Mouse (Mus musculus): ENCODE measurements around the gene Pdzrn4. TPM values are rescaled to one million over a fixed set of nuclear protein-coding genes. Genes with fewer than 3 reads are reported as not detected.
A peak's percentile ranks its signal among the peaks of the same experiment; 100 is the strongest.

The Pdzrn4 gene
- polyA plus RNA-seq, 1 experiment from 2014 or later = 14.4 TPM

GRCm38 (mm10) chr15:92678377-92678776, 281.7 kb downstream of the Pdzrn4 start:
- 78% methylated on average over 6 of the region's 6 CpGs for WGBS
- H3K9me3 ChIP-seq (ENCODE audit: control insufficient read depth, low read length) = no peaks in the 10 kb centered on the region

GRCm38 (mm10) chr15:92679541-92679940, 282.9 kb downstream of the Pdzrn4 start:
- WGBS = 95% methylated on average over 6 of the region's 6 CpGs

More at GRCm38 (mm10) chr15:92678377-92678776, 281.7 kb downstream of the Pdzrn4 start:
- ATAC-seq (ENCODE audit: insufficient read depth, low FRiP score, low TSS enrichment) (no peak), DNase-seq (ENCODE audit: low spot score) (no peak)
- H3K4me2 ChIP-seq (ENCODE audit: low read depth) = no peak overlapping the region
- no peak overlapping the region for H3K27ac ChIP-seq (ENCODE audit: low read depth, low read length)
- no peaks in the 10 kb centered on the region for H3K4me1 ChIP-seq (ENCODE audit: control insufficient read depth, insufficient read depth, low read length)
- no peaks in the 10 kb centered on the region for H3K36me3 ChIP-seq (ENCODE audit: control insufficient read depth, insufficient read depth, low read length)
- H3K27me3 ChIP-seq (ENCODE audit: control insufficient read depth, insufficient read depth, low read length) = no peaks in the 10 kb centered on the region
- no peak overlapping the region for H3K4me3 ChIP-seq (ENCODE audit: low read depth, low read length)
- no peak overlapping the region for H3K9ac ChIP-seq (ENCODE audit: low read length)

GRCm38 (mm10) chr15:92696276-92696956, 299.7 kb downstream of the Pdzrn4 start:
- DNase-seq (ENCODE audit: low spot score) = no peak

More at GRCm38 (mm10) chr15:92679541-92679940, 282.9 kb downstream of the Pdzrn4 start:
- no peak overlapping the region for H3K4me2 ChIP-seq (ENCODE audit: low read depth)
- no peak overlapping the region for H3K4me3 ChIP-seq (ENCODE audit: low read depth, low read length)
- ATAC-seq (ENCODE audit: insufficient read depth, low FRiP score, low TSS enrichment) (no peak), DNase-seq (ENCODE audit: low spot score) (no peak)
- no peaks in the 10 kb centered on the region for H3K9me3 ChIP-seq (ENCODE audit: control insufficient read depth, low read length)
- H3K9ac ChIP-seq (ENCODE audit: low read length) = no peak overlapping the region
- no peak overlapping the region for H3K27ac ChIP-seq (ENCODE audit: low read depth, low read length)
- no peaks in the 10 kb centered on the region for H3K27me3 ChIP-seq (ENCODE audit: control insufficient read depth, insufficient read depth, low read length)
- no peaks in the 10 kb centered on the region for H3K36me3 ChIP-seq (ENCODE audit: control insufficient read depth, insufficient read depth, low read length)
- no peaks in the 10 kb centered on the region for H3K4me1 ChIP-seq (ENCODE audit: control insufficient read depth, insufficient read depth, low read length)

GRCm38 (mm10) chr15:92704146-92704545, 307.5 kb downstream of the Pdzrn4 start:
- Histone ChIP-seq H3K4me2 (ENCODE audit: low read depth) (no peak overlapping the region), H3K36me3 (ENCODE audit: control insufficient read depth, insufficient read depth, low read length) (no peaks in the 10 kb centered on the region), H3K4me1 (ENCODE audit: control insufficient read depth, insufficient read depth, low read length) (no peaks in the 10 kb centered on the region), H3K4me3 (ENCODE audit: low read depth, low read length) (no peak overlapping the region), H3K9me3 (ENCODE audit: control insufficient read depth, low read length) (no peaks in the 10 kb centered on the region), H3K27me3 (ENCODE audit: control insufficient read depth, insufficient read depth, low read length) (no peaks in the 10 kb centered on the region), H3K9ac (ENCODE audit: low read length) (no peak overlapping the region), H3K27ac (ENCODE audit: low read depth, low read length) (no peak overlapping the region)
- DNase-seq (ENCODE audit: low spot score) (no peak), ATAC-seq (ENCODE audit: insufficient read depth, low FRiP score, low TSS enrichment) (no peak)
- 85% methylated on average over 8 of the region's 8 CpGs for WGBS

More at GRCm38 (mm10) chr15:92696276-92696956, 299.7 kb downstream of the Pdzrn4 start:
- WGBS = 35% methylated on average over 10 of the region's 10 CpGs
- no peak overlapping the region for H3K9ac ChIP-seq (ENCODE audit: low read length)
- no peaks in the 10 kb centered on the region for H3K27me3 ChIP-seq (ENCODE audit: control insufficient read depth, insufficient read depth, low read length)
- peaks cover 2% of the 10 kb centered on the region; the same call in 1 of the 2 replicates for H3K4me1 ChIP-seq (ENCODE audit: control insufficient read depth, insufficient read depth, low read length)
- H3K36me3 ChIP-seq (ENCODE audit: control insufficient read depth, insufficient read depth, low read length) = no peaks in the 10 kb centered on the region
- no peak overlapping the region for H3K4me3 ChIP-seq (ENCODE audit: low read depth, low read length)
- no peaks in the 10 kb centered on the region for H3K9me3 ChIP-seq (ENCODE audit: control insufficient read depth, low read length)
- no peak for ATAC-seq (ENCODE audit: insufficient read depth, low FRiP score, low TSS enrichment)
- H3K4me2 ChIP-seq (ENCODE audit: low read depth) = no peak overlapping the region
- no peak overlapping the region for H3K27ac ChIP-seq (ENCODE audit: low read depth, low read length)

GRCm38 (mm10) chr15:92738676-92739075, 342.0 kb downstream of the Pdzrn4 start:
- no peak overlapping the region for H3K4me3 ChIP-seq (ENCODE audit: low read depth, low read length)
- H3K4me2 ChIP-seq (ENCODE audit: low read depth) = no peak overlapping the region
- no peaks in the 10 kb centered on the region for H3K4me1 ChIP-seq (ENCODE audit: control insufficient read depth, insufficient read depth, low read length)
- no peaks in the 10 kb centered on the region for H3K36me3 ChIP-seq (ENCODE audit: control insufficient read depth, insufficient read depth, low read length)
- H3K9me3 ChIP-seq (ENCODE audit: control insufficient read depth, low read length) = no peaks in the 10 kb centered on the region
- WGBS = 59% methylated on average over 2 of the region's 2 CpGs
- no peaks in the 10 kb centered on the region for H3K27me3 ChIP-seq (ENCODE audit: control insufficient read depth, insufficient read depth, low read length)
- H3K9ac ChIP-seq (ENCODE audit: low read length) = no peak overlapping the region
- H3K27ac ChIP-seq (ENCODE audit: low read depth, low read length) = no peak overlapping the region
- DNase-seq (ENCODE audit: low spot score) = no peak
- no peak for ATAC-seq (ENCODE audit: insufficient read depth, low FRiP score, low TSS enrichment)

- WGBS = 90% methylated on average over 4 of the region's 4 CpGs
- no peak overlapping the region for H3K4me3 ChIP-seq (ENCODE audit: low read depth, low read length)
- no peak for DNase-seq (ENCODE audit: low spot score)
These were observed 343.2 kb downstream of the Pdzrn4 start for GRCm38 (mm10) chr15:92739887-92740286.

GRCm38 (mm10) chr15:92743624-92744023, 346.9 kb downstream of the Pdzrn4 start:
- Histone ChIP-seq H3K9me3 (ENCODE audit: control insufficient read depth, low read length) (no peaks in the 10 kb centered on the region), H3K4me2 (ENCODE audit: low read depth) (no peak overlapping the region), H3K4me1 (ENCODE audit: control insufficient read depth, insufficient read depth, low read length) (no peaks in the 10 kb centered on the region), H3K27me3 (ENCODE audit: control insufficient read depth, insufficient read depth, low read length) (no peaks in the 10 kb centered on the region), H3K36me3 (ENCODE audit: control insufficient read depth, insufficient read depth, low read length) (no peaks in the 10 kb centered on the region), H3K27ac (ENCODE audit: low read depth, low read length) (no peak overlapping the region), H3K4me3 (ENCODE audit: low read depth, low read length) (no peak overlapping the region), H3K9ac (ENCODE audit: low read length) (no peak overlapping the region)
- 78% methylated on average over 6 of the region's 6 CpGs for WGBS
- DNase-seq (ENCODE audit: low spot score) (no peak), ATAC-seq (ENCODE audit: insufficient read depth, low FRiP score, low TSS enrichment) (no peak)

More at GRCm38 (mm10) chr15:92739887-92740286, 343.2 kb downstream of the Pdzrn4 start:
- no peak for ATAC-seq (ENCODE audit: insufficient read depth, low FRiP score, low TSS enrichment)
- H3K4me2 ChIP-seq (ENCODE audit: low read depth) = no peak overlapping the region
- no peaks in the 10 kb centered on the region for H3K9me3 ChIP-seq (ENCODE audit: control insufficient read depth, low read length)
- H3K9ac ChIP-seq (ENCODE audit: low read length) = no peak overlapping the region
- H3K36me3 ChIP-seq (ENCODE audit: control insufficient read depth, insufficient read depth, low read length) = no peaks in the 10 kb centered on the region
- no peaks in the 10 kb centered on the region for H3K27me3 ChIP-seq (ENCODE audit: control insufficient read depth, insufficient read depth, low read length)
- no peaks in the 10 kb centered on the region for H3K4me1 ChIP-seq (ENCODE audit: control insufficient read depth, insufficient read depth, low read length)
- no peak overlapping the region for H3K27ac ChIP-seq (ENCODE audit: low read depth, low read length)

- WGBS = 79% methylated on average over 7 of the region's 7 CpGs
These were observed 349.4 kb downstream of the Pdzrn4 start for GRCm38 (mm10) chr15:92746081-92746480.

GRCm38 (mm10) chr15:92752167-92752566, 355.5 kb downstream of the Pdzrn4 start:
- no peak overlapping the region for H3K27ac ChIP-seq (ENCODE audit: low read depth, low read length)
- H3K9me3 ChIP-seq (ENCODE audit: control insufficient read depth, low read length) = no peaks in the 10 kb centered on the region
- WGBS = 75% methylated on average over 17 of the region's 17 CpGs
- H3K36me3 ChIP-seq (ENCODE audit: control insufficient read depth, insufficient read depth, low read length) = no peaks in the 10 kb centered on the region
- no peaks in the 10 kb centered on the region for H3K27me3 ChIP-seq (ENCODE audit: control insufficient read depth, insufficient read depth, low read length)
- H3K4me1 ChIP-seq (ENCODE audit: control insufficient read depth, insufficient read depth, low read length) = no peaks in the 10 kb centered on the region
- DNase-seq (ENCODE audit: low spot score) (peak; percentile 61), ATAC-seq (ENCODE audit: insufficient read depth, low FRiP score, low TSS enrichment) (peak; percentile 58; the same call in 1 of the 2 replicates)
- H3K4me3 ChIP-seq (ENCODE audit: low read depth, low read length) = no peak overlapping the region
- no peak overlapping the region for H3K9ac ChIP-seq (ENCODE audit: low read length)
- H3K4me2 ChIP-seq (ENCODE audit: low read depth) = no peak overlapping the region

More at GRCm38 (mm10) chr15:92746081-92746480, 349.4 kb downstream of the Pdzrn4 start:
- H3K9me3 ChIP-seq (ENCODE audit: control insufficient read depth, low read length) = no peaks in the 10 kb centered on the region
- H3K4me1 ChIP-seq (ENCODE audit: control insufficient read depth, insufficient read depth, low read length) = no peaks in the 10 kb centered on the region
- H3K27me3 ChIP-seq (ENCODE audit: control insufficient read depth, insufficient read depth, low read length) = no peaks in the 10 kb centered on the region
- no peak overlapping the region for H3K27ac ChIP-seq (ENCODE audit: low read depth, low read length)
- DNase-seq (ENCODE audit: low spot score) (no peak), ATAC-seq (ENCODE audit: insufficient read depth, low FRiP score, low TSS enrichment) (no peak)
- H3K9ac ChIP-seq (ENCODE audit: low read length) = no peak overlapping the region
- H3K4me2 ChIP-seq (ENCODE audit: low read depth) = no peak overlapping the region
- no peaks in the 10 kb centered on the region for H3K36me3 ChIP-seq (ENCODE audit: control insufficient read depth, insufficient read depth, low read length)
- H3K4me3 ChIP-seq (ENCODE audit: low read depth, low read length) = no peak overlapping the region

Measured in neural tube, embryonic 11.5 days (tissue).